Mouse (Mus musculus): ENCODE results near the gene Setx. TPM values are rescaled to one million over a fixed set of nuclear protein-coding genes. Genes with fewer than 3 reads are reported as not detected.
"Not testable (repeated sequence)": the region's sequence is repeated elsewhere in the genome, so short reads cannot be mapped to it uniquely, and the experiment has no call there.

The Setx gene
- polyA plus RNA-seq, 1 experiment from 2014 or later, result 28.8 TPM

DNA sequence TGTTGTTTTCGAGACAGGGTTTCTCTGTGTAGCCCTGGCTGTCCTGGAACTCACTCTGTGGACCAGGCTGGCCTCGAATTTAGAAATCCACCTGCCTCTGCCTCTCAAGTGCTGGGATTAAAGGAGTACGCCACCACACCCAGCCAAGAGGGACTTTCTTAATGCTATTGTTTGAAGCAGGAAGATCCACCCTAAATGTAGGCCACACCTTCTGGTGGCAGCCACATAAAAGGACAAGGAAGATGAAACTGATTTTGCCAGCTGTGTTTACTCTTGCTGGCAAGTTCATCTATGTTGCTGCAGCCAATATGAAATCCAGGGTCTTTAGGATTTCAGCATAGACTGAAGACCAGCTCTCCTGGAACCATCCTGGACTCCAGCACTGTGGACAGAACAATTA is 26.5 kb upstream of the Setx start:
- H3K27ac ChIP-seq (ENCODE audit: low read depth, low read length), result no peak overlapping the region
- no peak overlapping the region for H3K4me2 ChIP-seq (ENCODE audit: low read depth, low read length)
- no peaks in the 10 kb centered on the region for H3K4me1 ChIP-seq (ENCODE audit: control insufficient read depth, insufficient read depth, low read length)
- H3K4me3 ChIP-seq (ENCODE audit: low read depth, low read length), result no peak overlapping the region
- 87% methylated on average over 3 of the region's 3 CpGs for WGBS
- H3K9me3 ChIP-seq (ENCODE audit: control insufficient read depth, low read length), result no peaks in the 10 kb centered on the region
- no peaks in the 10 kb centered on the region for H3K27me3 ChIP-seq (ENCODE audit: control insufficient read depth, insufficient read depth, low read length)
- no peak for ATAC-seq (ENCODE audit: low read depth)
- H3K9ac ChIP-seq (replicated peaks; ENCODE audit: low read depth, low read length), result no peak overlapping the region
- H3K36me3 ChIP-seq (ENCODE audit: control insufficient read depth, insufficient read depth, low read length), result no peaks in the 10 kb centered on the region

DNA sequence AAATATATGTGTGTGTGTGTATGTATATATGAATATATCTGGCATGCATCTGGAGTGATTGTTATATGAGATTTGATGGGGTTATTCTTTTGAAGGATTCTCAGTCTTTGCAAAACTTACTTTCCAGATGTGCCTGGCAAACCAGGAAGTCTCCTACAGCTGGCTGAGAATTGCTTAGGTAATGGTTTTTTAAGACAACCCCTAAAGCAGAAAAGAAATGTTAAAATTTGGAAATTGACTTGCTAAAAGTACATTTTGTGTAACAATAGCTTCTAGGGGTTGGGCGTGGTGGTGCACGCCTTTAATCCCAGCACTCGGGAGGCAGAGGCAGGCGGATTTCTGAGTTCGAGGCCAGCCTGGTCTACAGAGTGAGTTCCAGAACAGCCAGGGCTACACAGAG is 26.0 kb upstream of the Setx start:
- not testable (repeated sequence) for H3K36me3 ChIP-seq (ENCODE audit: control insufficient read depth, insufficient read depth, low read length); H3K9me3 ChIP-seq (ENCODE audit: control insufficient read depth, low read length); H3K4me1 ChIP-seq (ENCODE audit: control insufficient read depth, insufficient read depth, low read length); H3K9ac ChIP-seq (replicated peaks; ENCODE audit: low read depth, low read length); H3K27ac ChIP-seq (ENCODE audit: low read depth, low read length); H3K27me3 ChIP-seq (ENCODE audit: control insufficient read depth, insufficient read depth, low read length); ATAC-seq (ENCODE audit: low read depth); H3K4me2 ChIP-seq (ENCODE audit: low read depth, low read length); H3K4me3 ChIP-seq (ENCODE audit: low read depth, low read length)
- WGBS, result 98% methylated on average over 4 of the region's 5 CpGs

DNA sequence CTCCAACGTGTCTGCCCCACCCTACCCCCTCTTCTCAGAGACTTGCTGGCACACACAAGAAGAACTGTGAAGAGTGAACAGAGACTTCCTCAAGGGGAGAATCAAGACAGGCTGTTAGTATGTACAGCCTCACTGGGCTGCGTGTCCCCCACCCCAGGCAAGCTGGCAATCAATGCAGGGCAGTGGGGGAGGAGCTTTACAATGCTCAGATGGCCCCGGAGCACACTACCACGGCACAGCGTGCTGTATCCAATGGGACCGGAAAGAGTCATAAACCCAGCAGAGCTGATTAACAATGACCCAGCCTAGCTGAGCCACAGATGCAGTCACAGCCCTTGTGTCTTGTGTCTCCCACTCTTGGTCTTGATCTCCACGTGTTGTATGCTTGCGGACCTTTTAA is 25.2 kb upstream of the Setx start:
- Histone ChIP-seq H3K9ac (replicated peaks; ENCODE audit: low read depth, low read length) (no peak overlapping the region), H3K4me1 (ENCODE audit: control insufficient read depth, insufficient read depth, low read length) (no peaks in the 10 kb centered on the region), H3K9me3 (ENCODE audit: control insufficient read depth, low read length) (no peaks in the 10 kb centered on the region), H3K36me3 (ENCODE audit: control insufficient read depth, insufficient read depth, low read length) (no peaks in the 10 kb centered on the region), H3K27me3 (ENCODE audit: control insufficient read depth, insufficient read depth, low read length) (no peaks in the 10 kb centered on the region), H3K4me3 (ENCODE audit: low read depth, low read length) (no peak overlapping the region), H3K27ac (ENCODE audit: low read depth, low read length) (no peak overlapping the region), H3K4me2 (ENCODE audit: low read depth, low read length) (no peak overlapping the region)
- WGBS, result 36% methylated on average over 8 of the region's 8 CpGs
- ATAC-seq (ENCODE audit: low read depth), result no peak

DNA sequence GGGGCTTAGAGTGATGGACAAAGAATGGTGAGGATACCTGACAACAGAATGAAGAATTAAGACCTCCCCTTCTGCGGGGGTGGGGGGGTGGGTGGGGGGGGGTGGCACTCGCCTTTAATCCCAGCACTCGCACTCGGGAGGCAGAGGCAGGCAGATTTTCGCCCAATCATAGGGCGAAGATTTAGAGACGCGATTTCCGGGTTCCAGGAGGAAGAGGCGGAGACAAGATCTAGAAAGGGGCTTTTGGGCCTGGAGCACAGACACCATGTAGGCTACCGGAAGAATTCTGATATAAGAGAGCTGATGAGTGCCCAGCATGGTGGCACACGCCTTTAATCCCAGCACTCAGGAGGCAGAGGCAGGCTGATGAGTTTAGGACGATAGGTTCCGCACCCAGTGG is 24.3 kb upstream of the Setx start:
- 92% methylated on average over 14 of the region's 14 CpGs for WGBS
- H3K27ac ChIP-seq (ENCODE audit: low read depth, low read length), result no peak overlapping the region
- H3K4me3 ChIP-seq (ENCODE audit: low read depth, low read length), result no peak overlapping the region
- no peak for ATAC-seq (ENCODE audit: low read depth)
- no peak overlapping the region for H3K9ac ChIP-seq (replicated peaks; ENCODE audit: low read depth, low read length)
- H3K27me3 ChIP-seq (ENCODE audit: control insufficient read depth, insufficient read depth, low read length), result no peaks in the 10 kb centered on the region
- no peak overlapping the region for H3K4me2 ChIP-seq (ENCODE audit: low read depth, low read length)
- no peaks in the 10 kb centered on the region for H3K4me1 ChIP-seq (ENCODE audit: control insufficient read depth, insufficient read depth, low read length)
- no peaks in the 10 kb centered on the region for H3K9me3 ChIP-seq (ENCODE audit: control insufficient read depth, low read length)
- H3K36me3 ChIP-seq (ENCODE audit: control insufficient read depth, insufficient read depth, low read length), result no peaks in the 10 kb centered on the region

DNA sequence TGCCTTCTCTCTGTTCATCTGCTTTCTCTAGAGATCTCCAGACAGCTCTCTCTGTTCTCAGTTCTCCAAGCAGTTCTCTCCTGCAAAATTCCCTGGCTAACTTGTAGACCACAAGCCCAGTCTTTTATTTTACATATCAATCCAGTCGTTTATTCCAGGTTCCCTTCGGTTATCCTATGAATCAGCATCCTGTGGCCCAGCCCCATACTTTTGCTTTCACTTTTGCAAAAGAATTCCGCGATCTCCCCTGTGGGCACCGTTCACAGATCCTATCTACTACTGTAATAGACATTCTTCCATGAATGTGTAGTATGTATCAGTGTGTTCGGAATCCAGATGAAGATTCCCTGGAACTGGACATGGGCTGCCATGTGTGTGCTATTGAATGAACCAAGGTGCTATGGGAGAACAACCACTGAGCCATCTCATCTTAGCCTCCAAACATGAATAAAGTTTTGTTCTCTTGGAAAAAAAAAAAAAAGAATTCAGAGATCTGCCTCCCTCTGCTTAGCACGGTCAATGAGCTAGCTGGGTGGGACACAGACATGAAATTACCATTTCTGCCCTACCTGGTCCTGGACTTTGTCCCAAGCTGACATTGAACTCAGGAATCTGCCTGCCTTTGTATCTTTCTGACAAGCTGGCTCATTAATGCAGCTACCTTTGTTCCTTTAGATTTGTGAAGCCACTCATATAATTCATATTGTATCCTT is 23.0 kb upstream of the Setx start:
- WGBS, result 79% methylated on average over 7 of the region's 7 CpGs
- H3K4me1 ChIP-seq (ENCODE audit: control insufficient read depth, insufficient read depth, low read length), result no peaks in the 10 kb centered on the region
- no peak for ATAC-seq (ENCODE audit: low read depth)
- H3K27ac ChIP-seq (ENCODE audit: low read depth, low read length), result no peak overlapping the region
- no peak overlapping the region for H3K4me2 ChIP-seq (ENCODE audit: low read depth, low read length)
- H3K27me3 ChIP-seq (ENCODE audit: control insufficient read depth, insufficient read depth, low read length), result no peaks in the 10 kb centered on the region
- H3K9me3 ChIP-seq (ENCODE audit: control insufficient read depth, low read length), result no peaks in the 10 kb centered on the region
- H3K4me3 ChIP-seq (ENCODE audit: low read depth, low read length), result no peak overlapping the region
- H3K9ac ChIP-seq (replicated peaks; ENCODE audit: low read depth, low read length), result no peak overlapping the region
- no peaks in the 10 kb centered on the region for H3K36me3 ChIP-seq (ENCODE audit: control insufficient read depth, insufficient read depth, low read length)

DNA sequence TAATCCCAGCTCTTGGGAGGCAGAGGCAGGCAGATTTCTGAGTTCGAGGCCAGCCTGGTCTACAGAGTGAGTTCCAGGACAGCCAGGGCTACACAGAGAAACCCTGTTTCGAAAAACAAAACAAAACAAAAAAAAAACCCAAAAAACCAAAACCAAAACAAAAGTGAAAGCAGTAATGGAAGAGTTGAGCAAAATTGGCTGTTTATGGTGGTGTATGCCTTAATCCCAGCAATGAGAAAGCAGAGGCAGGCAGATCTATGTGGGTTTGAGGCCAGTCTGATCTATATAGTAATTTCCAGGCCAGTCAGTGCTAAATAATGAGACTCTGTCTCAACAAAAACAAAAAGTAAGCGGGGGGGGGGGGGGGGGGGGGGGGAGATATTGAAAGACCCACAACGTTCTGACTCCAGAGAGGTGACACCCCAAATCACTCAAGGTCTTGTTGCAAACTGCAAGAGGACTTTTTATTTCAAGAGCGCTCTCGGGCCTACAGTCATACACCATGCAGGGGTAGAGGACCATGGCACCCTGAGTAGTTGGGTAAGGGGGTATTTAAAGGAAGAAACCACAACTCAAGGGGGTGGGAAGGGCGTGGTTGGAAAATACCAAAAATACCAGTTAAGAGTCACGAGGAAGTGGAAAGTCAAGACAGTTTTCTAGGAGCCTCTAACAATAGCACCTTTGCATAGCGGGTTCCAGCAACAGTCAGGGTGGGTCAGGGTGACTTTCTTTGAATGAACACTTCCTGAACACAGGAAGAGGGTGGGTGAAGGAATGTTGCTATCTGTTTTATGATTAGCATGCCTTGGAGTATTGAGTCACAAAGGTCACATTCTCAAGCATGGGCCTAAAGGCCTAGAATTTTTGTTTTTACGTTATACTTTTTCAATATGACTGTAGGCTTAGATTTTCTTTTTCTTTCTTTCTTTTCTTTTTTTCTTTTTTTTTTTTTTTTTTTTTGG is 21.3 kb upstream of the Setx start:
- H3K27me3 ChIP-seq (ENCODE audit: control insufficient read depth, insufficient read depth, low read length); ATAC-seq (ENCODE audit: low read depth); H3K9me3 ChIP-seq (ENCODE audit: control insufficient read depth, low read length); H3K36me3 ChIP-seq (ENCODE audit: control insufficient read depth, insufficient read depth, low read length); H3K4me3 ChIP-seq (ENCODE audit: low read depth, low read length); H3K4me1 ChIP-seq (ENCODE audit: control insufficient read depth, insufficient read depth, low read length); H3K4me2 ChIP-seq (ENCODE audit: low read depth, low read length); H3K9ac ChIP-seq (replicated peaks; ENCODE audit: low read depth, low read length); H3K27ac ChIP-seq (ENCODE audit: low read depth, low read length): not testable (repeated sequence)
- 90% methylated on average over 9 of the region's 10 CpGs for WGBS

DNA sequence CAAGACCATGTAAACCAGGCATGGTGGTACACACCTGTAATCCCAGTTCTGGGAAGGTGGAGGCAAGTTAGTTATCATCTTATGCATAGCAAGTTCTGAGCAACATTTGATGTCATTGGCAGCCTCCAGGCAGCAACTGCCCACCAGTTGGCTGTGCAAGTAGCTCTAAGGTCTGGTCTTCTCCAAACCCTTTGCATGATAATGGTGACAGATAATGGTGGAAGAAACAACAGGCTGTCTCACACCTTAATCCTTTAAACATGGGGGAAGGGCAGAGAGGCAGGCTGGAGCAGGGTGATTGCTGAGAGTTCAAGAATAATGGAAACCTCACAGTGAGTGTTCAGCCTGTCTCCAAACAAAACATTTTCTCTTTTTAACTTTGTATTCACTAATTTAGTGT is 3.0 kb upstream of the Setx start:
- ATAC-seq (ENCODE audit: low read depth), result no peak
- Histone ChIP-seq H3K4me3 (ENCODE audit: low read depth, low read length) (no peak overlapping the region), H3K9ac (replicated peaks; ENCODE audit: low read depth, low read length) (no peak overlapping the region), H3K27ac (ENCODE audit: low read depth, low read length) (no peak overlapping the region), H3K36me3 (ENCODE audit: control insufficient read depth, insufficient read depth, low read length) (no peaks in the 10 kb centered on the region), H3K4me1 (ENCODE audit: control insufficient read depth, insufficient read depth, low read length) (peaks cover under 1% of the 10 kb centered on the region), H3K9me3 (ENCODE audit: control insufficient read depth, low read length) (no peaks in the 10 kb centered on the region), H3K27me3 (ENCODE audit: control insufficient read depth, insufficient read depth, low read length) (no peaks in the 10 kb centered on the region), H3K4me2 (ENCODE audit: low read depth, low read length) (no peak overlapping the region)

DNA sequence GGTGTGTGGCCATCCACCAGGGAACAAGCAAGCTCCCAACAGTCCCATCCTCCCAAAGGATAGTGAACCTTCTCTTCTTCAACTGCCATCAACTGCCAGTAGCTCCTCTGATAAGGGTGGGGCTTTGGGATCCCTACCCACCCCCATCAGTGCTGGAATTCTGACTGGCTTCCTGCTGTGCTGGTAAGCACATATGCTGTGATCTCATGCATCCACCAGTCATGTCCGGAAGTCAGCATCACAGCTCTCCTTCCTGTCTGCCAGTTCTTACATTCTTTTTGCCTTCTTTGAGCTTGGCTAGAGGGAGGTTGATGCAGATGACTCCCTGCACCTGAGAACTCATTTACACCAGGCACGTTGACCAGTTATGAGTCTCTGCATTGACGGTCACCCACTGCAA is 1.5 kb upstream of the Setx start:
- H3K27me3 ChIP-seq (ENCODE audit: control insufficient read depth, insufficient read depth, low read length), result no peaks in the 10 kb centered on the region
- WGBS, result 77% methylated on average over 3 of the region's 3 CpGs
- no peaks in the 10 kb centered on the region for H3K9me3 ChIP-seq (ENCODE audit: control insufficient read depth, low read length)
- no peak for ATAC-seq (ENCODE audit: low read depth)
- H3K9ac ChIP-seq (replicated peaks; ENCODE audit: low read depth, low read length), result no peak overlapping the region
- no peak overlapping the region for H3K4me3 ChIP-seq (ENCODE audit: low read depth, low read length)
- H3K4me1 ChIP-seq (ENCODE audit: control insufficient read depth, insufficient read depth, low read length), result peaks cover 9% of the 10 kb centered on the region
- H3K27ac ChIP-seq (ENCODE audit: low read depth, low read length), result no peak overlapping the region
- no peaks in the 10 kb centered on the region for H3K36me3 ChIP-seq (ENCODE audit: control insufficient read depth, insufficient read depth, low read length)
- no peak overlapping the region for H3K4me2 ChIP-seq (ENCODE audit: low read depth, low read length)

DNA sequence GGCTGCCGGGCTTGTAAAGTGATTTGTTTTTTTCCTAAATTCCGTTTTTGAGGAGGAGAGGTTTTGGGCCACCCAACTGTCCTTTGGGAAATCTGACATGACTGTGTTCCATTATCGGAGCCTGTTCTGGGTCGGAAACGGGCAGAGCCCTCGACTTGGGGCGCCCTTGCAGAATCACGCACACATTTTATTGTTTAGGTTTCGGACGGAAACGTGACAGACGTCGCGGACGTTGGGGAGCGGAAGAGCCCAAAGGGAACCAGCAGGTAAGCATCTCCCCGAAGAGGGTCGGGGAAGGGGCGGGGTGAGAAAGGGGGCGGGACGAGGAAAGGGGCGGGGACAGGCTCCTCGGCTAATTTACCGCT is 572 bp downstream of the Setx start:
- Histone ChIP-seq H3K4me1 (ENCODE audit: control insufficient read depth, insufficient read depth, low read length) (peaks cover 9% of the 10 kb centered on the region), H3K27ac (ENCODE audit: low read depth, low read length) (peak overlapping the region; percentile 41), H3K36me3 (ENCODE audit: control insufficient read depth, insufficient read depth, low read length) (peaks cover 5% of the 10 kb centered on the region; the same call in 1 of the 2 replicates), H3K9ac (replicated peaks; ENCODE audit: low read depth, low read length) (peak overlapping the region; percentile 93), H3K27me3 (ENCODE audit: control insufficient read depth, insufficient read depth, low read length) (no peaks in the 10 kb centered on the region), H3K4me2 (ENCODE audit: low read depth, low read length) (peak overlapping the region; percentile 31), H3K9me3 (ENCODE audit: control insufficient read depth, low read length) (no peaks in the 10 kb centered on the region), H3K4me3 (ENCODE audit: low read depth, low read length) (peak overlapping the region; percentile 76)
- no peak for ATAC-seq (ENCODE audit: low read depth)
- WGBS, result under 1% methylated on average over 23 of the region's 24 CpGs
